Mouse (Mus musculus): ENCODE results near the gene 2010005H15Rik. TPM values are rescaled to one million over a fixed set of nuclear protein-coding genes. Genes with fewer than 3 reads are reported as not detected.
"Not testable (repeated sequence)": the region's sequence is repeated elsewhere in the genome, so short reads cannot be mapped to it uniquely, and the experiment has no call there.

The 2010005H15Rik gene
- total RNA-seq (2015; ENCODE audit: low replicate concordance) (not detected in 2 replicates), total RNA-seq (2017; ENCODE audit: low replicate concordance) (not detected in 2 replicates)

DNA sequence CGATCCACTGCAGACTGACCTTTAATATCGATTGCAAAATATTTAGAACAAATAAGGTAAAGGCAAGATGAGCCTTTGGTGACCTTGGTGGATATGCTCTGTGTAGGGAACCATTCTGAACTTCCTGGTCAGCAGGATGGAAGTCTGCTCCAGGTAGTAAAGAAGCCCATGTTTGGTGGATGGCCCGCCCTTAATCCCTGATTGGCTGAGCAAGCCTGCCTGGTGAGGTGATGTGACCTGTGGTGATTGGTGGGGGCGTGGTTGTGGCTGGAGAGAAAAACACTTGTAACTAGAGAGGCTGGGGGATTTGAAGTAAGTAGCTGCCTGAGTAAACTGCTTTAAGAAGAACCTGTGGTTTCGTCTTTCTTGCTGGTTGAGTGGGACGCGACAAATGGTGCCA lies at the start of gene 2010005H15Rik:
Gene 2010005H15Rik, plus strand, starts transcription at position 301 of the 400 bp plus-strand sequence.
- not testable (repeated sequence) for ATAC-seq (replicated peaks; ENCODE audit: low FRiP score, poor library complexity, severe bottlenecking)

DNA sequence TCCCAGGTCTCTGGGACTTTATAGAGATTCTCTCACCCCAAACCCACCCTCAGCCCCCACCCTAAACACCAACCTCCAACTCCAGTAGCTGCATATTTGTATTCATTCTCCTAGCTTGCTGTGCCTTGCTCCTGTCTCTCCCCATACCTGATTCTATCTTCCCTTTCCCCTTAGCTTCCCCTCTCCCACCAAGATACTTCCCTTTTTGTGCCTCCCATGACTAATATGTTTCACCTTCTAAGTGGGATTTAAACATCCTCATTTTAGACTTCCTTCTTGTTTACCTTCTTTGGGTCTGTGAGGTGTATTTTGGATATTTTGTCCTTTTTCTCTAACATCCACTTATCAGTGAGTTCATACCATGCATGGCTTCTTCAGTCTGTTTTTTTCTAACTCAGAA lies 45.2 kb upstream of the 2010005H15Rik start:
- ATAC-seq (replicated peaks; ENCODE audit: low FRiP score, poor library complexity, severe bottlenecking): no peak

DNA sequence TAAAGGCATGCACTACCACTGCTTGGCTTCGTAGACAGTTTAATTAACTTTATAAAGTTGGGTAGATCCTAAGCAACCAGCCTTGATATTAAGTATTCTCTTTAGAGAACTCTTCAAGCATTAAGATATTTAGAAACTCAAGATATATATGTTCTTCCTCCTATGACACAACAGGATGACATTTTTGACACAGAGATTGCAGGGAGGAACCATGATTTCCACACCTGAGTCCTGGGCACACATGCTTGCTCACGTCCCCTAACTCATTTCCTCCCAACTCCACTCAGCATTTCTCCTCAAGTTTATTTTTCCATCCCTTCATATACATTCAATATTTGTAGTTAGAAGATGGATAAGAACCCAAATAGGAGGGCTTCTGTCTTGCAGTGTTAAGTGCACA lies 41.4 kb upstream of the 2010005H15Rik start:
- no peak for ATAC-seq (replicated peaks; ENCODE audit: low FRiP score, poor library complexity, severe bottlenecking)

DNA sequence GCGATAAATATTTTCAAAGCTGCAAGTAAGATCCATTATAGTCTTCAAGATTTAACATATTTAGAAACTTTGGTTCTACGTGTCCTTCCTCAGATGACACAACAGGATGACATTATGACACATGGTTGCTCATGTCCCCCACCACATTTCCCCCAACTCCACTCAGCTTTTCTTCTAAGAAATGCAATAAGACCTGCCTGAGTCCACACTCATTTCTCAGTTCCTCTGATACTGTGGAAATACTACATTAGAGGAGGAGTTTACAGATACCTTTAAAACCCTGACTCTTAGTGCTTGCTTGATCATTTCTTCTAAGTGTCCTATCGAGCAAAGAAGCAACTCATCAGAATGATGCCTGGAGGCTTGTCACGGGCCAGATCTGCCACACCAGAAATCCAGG lies 37.4 kb upstream of the 2010005H15Rik start, which contains the start of gene Gm5483:
Gene Gm5483, plus strand, starts transcription at position 301 of the 400 bp plus-strand sequence.
- not testable (repeated sequence) for ATAC-seq (replicated peaks; ENCODE audit: low FRiP score, poor library complexity, severe bottlenecking)

DNA sequence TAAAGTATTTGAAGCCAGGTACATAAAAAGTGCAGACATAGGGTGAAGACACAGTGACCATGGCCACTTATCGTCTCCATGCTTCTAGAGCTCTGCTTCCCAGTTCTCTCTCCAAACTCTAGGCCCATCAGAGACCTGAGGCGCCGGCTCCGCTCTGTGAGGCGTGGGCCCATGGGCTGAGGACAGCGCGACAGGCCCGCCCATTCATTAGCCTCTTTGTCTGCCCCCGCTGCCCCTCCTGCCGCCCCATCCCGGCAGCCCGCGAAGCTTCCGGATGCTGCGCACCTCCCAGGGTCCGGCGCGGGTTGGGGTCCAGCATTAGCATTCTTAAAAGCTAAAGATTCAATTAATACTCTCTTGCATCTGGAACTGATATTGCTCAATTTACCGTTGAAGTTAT lies 22.0 kb upstream of the 2010005H15Rik start:
- ATAC-seq (replicated peaks; ENCODE audit: low FRiP score, poor library complexity, severe bottlenecking): no peak

DNA sequence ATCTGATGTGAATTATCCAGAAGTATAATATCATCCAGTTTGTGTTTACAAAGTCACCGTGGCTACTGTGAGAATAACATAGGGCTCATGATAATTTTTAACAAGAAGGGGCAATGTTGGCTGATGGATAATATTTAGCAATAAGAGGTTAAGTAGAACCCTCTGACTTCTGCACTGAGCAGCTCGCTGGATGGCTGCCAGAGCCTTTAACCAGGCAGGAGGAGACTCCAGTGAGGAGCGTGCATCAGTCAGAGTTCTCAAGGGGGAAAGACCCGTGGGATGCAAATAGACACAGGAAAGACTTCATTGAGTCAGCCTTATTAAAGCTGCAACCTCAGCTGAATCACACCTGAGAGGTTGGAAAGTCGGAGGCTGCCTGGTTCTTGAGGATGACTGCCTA lies 17.4 kb upstream of the 2010005H15Rik start:
- ATAC-seq (replicated peaks; ENCODE audit: low FRiP score, poor library complexity, severe bottlenecking): no peak

DNA sequence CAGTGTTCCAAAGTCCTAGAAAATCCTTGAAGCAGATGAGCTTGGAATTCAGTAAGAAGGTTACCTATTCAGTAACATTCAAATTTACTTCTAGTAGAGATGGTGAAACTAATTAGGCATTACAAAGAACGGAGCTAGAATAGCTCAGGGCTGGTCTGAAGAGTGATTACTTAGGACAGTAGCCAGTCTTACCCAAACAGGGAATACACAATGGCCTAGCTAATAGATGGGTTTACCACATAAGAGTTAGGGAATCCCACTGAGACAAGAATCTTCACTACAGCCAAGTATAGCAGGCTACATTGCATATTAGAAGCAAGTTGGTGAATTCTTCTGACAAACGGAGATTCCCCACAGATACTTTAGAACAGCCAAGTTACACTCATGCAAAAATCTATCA lies 15.6 kb upstream of the 2010005H15Rik start:
- ATAC-seq (replicated peaks; ENCODE audit: low FRiP score, poor library complexity, severe bottlenecking): not testable (repeated sequence)

DNA sequence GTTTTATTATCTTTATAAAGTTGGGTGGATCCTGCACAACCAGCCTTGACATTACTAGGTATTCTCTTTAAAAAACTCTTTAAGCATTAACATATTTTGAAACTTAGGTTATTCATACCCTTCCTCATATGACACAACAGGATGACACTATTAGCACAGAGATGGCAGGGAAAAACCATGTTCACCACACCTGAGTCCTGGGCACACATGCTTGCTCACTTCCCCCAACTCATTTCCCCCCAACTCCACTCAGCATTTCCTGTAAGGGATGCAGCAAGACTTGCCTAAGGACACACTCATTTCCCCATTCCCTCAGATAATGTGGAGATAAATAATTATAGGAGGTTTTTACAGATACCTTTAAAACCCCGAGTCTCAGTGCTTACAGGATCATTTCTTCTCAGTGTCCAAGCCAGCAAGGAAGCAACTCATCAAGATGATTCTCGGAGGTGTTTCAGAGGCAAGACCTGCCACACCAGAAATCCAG lies 11.3 kb upstream of the 2010005H15Rik start, which contains the start of gene Gm5416:
Gene Gm5416, plus strand, starts transcription at position 437 of the 487 bp plus-strand sequence.
- no peak for ATAC-seq (replicated peaks; ENCODE audit: low FRiP score, poor library complexity, severe bottlenecking)

DNA sequence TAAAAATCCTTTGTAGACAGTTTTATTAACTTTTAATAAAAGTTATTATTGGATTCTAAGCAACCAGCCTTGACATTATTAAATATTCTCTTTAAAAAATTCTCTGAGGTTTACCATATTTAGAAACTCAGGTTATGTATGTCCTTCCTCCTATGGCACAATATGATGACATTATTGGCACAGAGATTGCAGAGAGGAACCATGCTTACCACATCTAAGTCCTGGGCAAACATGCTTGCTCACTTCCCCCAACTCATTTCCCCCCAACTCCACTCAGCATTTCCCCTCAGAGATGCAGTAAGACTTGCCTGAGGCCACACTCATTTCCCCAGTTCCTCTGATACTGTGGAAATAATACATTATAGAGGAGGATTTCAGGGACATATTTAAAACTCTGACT lies 39.3 kb downstream of the 2010005H15Rik start:
- not testable (repeated sequence) for ATAC-seq (replicated peaks; ENCODE audit: low FRiP score, poor library complexity, severe bottlenecking)

DNA sequence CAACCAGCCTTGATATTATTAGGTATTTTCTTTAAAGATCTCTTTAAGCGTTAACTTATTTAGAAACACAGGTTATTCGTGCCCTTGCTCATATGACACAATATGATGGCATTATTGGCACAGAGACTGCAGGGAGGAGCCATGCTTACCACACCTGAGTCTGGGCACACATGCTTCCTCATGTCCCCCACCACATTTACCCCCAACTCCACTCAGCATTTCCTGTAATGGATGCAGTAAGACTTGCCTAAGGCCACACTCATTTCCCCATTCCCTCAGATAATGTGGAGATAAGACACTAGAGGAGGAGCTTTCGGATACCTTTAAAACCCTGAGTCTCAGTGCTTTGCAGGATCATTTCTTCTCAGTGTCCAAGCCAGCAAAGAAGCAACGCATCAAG lies 55.5 kb downstream of the 2010005H15Rik start, which contains the start of gene Stfa1:
Gene Stfa1, plus strand, starts transcription at position 156 of the 400 bp plus-strand sequence.
- ATAC-seq (replicated peaks; ENCODE audit: low FRiP score, poor library complexity, severe bottlenecking): not testable (repeated sequence)

DNA sequence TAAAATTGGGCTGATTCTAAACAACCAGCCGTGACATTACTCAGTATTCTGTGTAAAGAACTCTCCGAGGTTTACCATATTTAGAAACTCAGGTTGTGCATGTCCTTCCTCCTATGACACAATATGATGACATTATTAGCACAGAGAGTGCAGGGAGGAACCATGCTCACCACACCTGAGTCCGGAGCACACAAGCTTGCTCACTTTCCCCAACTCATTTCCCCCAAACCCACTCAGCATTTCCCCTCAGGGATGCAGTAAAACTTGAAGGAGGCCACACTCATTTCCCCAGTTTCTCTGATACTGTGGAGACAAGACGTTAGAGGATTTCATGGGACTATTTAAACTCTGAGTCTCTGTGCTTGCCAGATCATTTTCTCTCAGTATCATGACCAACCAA lies 67.9 kb downstream of the 2010005H15Rik start:
- no peak for ATAC-seq (replicated peaks; ENCODE audit: low FRiP score, poor library complexity, severe bottlenecking)

Other genes starting within 250 kb of the 2010005H15Rik start
- gene Kpna1, start 242.7 kb upstream of the 2010005H15Rik start, total RNA-seq (2015; ENCODE audit: low replicate concordance): 29.8 and 43.5 TPM in 2 replicates
- gene Kpna1, start 242.7 kb upstream of the 2010005H15Rik start, total RNA-seq (2017; ENCODE audit: low replicate concordance): 34.3 and 55.9 TPM in 2 replicates
- gene Wdr5b, start 180.3 kb upstream of the 2010005H15Rik start, total RNA-seq (2015; ENCODE audit: low replicate concordance): 1.7 and 8.6 TPM in 2 replicates
- 2.6 and 3.7 TPM in 2 replicates for gene Wdr5b, start 180.3 kb upstream of the 2010005H15Rik start, total RNA-seq (2017; ENCODE audit: low replicate concordance)
- gene Fam162a, start 149.9 kb upstream of the 2010005H15Rik start, total RNA-seq (2015; ENCODE audit: low replicate concordance): 13.0 and 31.1 TPM in 2 replicates
- 8.1 and 37.1 TPM in 2 replicates for gene Fam162a, start 149.9 kb upstream of the 2010005H15Rik start, total RNA-seq (2017; ENCODE audit: low replicate concordance)
- 4.8 and 21.3 TPM in 2 replicates for gene Ccdc58, start 149.8 kb upstream of the 2010005H15Rik start, total RNA-seq (2015; ENCODE audit: low replicate concordance)
- 2.6 and 10.6 TPM in 2 replicates for gene Ccdc58, start 149.8 kb upstream of the 2010005H15Rik start, total RNA-seq (2017; ENCODE audit: low replicate concordance)
- gene Csta1, start 90.2 kb upstream of the 2010005H15Rik start, total RNA-seq (2015; ENCODE audit: low replicate concordance): not detected in 2 replicates
- not detected in 2 replicates for gene Csta1, start 90.2 kb upstream of the 2010005H15Rik start, total RNA-seq (2017; ENCODE audit: low replicate concordance)
- gene Stfa2l1, start 64.7 kb upstream of the 2010005H15Rik start, total RNA-seq (2015; ENCODE audit: low replicate concordance): 55.3 and 63.3 TPM in 2 replicates
- gene Stfa2l1, start 64.7 kb upstream of the 2010005H15Rik start, total RNA-seq (2017; ENCODE audit: low replicate concordance): 2.2 and 7.4 TPM in 2 replicates
- gene Gm5483, start 37.3 kb upstream of the 2010005H15Rik start, total RNA-seq (2015; ENCODE audit: low replicate concordance): 27.0 and 42.1 TPM in 2 replicates
- 16.6 and 23.1 TPM in 2 replicates for gene Gm5483, start 37.3 kb upstream of the 2010005H15Rik start, total RNA-seq (2017; ENCODE audit: low replicate concordance)
- gene Gm5416, start 11.1 kb upstream of the 2010005H15Rik start, total RNA-seq (2015; ENCODE audit: low replicate concordance): not detected in 2 replicates
- gene Gm5416, start 11.1 kb upstream of the 2010005H15Rik start, total RNA-seq (2017; ENCODE audit: low replicate concordance): not detected in 2 replicates
- gene Stfa1, start 55.5 kb downstream of the 2010005H15Rik start, total RNA-seq (2015; ENCODE audit: low replicate concordance): 1.5 and 6.5 TPM in 2 replicates
- 2.7 TPM in 1 of 2 replicates, not detected in the other for gene Stfa1, start 55.5 kb downstream of the 2010005H15Rik start, total RNA-seq (2017; ENCODE audit: low replicate concordance)
- gene BC117090, start 112.9 kb downstream of the 2010005H15Rik start, total RNA-seq (2015; ENCODE audit: low replicate concordance): not detected in 2 replicates
- gene BC117090, start 112.9 kb downstream of the 2010005H15Rik start, total RNA-seq (2017; ENCODE audit: low replicate concordance): not detected in 2 replicates
- 4.2 TPM in 1 of 2 replicates, not detected in the other for gene BC100530, start 146.3 kb downstream of the 2010005H15Rik start, total RNA-seq (2015; ENCODE audit: low replicate concordance)
- 8.6 TPM in 1 of 2 replicates, not detected in the other for gene BC100530, start 146.3 kb downstream of the 2010005H15Rik start, total RNA-seq (2017; ENCODE audit: low replicate concordance)
- gene Stfa2, start 187.0 kb downstream of the 2010005H15Rik start, total RNA-seq (2015; ENCODE audit: low replicate concordance): not detected in 2 replicates
- gene Stfa2, start 187.0 kb downstream of the 2010005H15Rik start, total RNA-seq (2017; ENCODE audit: low replicate concordance): not detected in 2 replicates
- gene Stfa3, start 233.9 kb downstream of the 2010005H15Rik start, total RNA-seq (2015; ENCODE audit: low replicate concordance): 3.1 TPM in 1 of 2 replicates, not detected in the other
- 9.5 TPM in 1 of 2 replicates, not detected in the other for gene Stfa3, start 233.9 kb downstream of the 2010005H15Rik start, total RNA-seq (2017; ENCODE audit: low replicate concordance)